Mouse (Mus musculus) hindlimb bud, embryonic 11.5 days (tissue): ENCODE measurements around the gene Ghdc.

Source experiments
- DNase-seq: peaks from one replicate; pipeline ENCODE4 v3.0.0-alpha.2; 2012; ENCODE audit warnings: low read depth, low spot score; ENCODE audit errors: extremely low spot score

Gene Ghdc

DNA sequence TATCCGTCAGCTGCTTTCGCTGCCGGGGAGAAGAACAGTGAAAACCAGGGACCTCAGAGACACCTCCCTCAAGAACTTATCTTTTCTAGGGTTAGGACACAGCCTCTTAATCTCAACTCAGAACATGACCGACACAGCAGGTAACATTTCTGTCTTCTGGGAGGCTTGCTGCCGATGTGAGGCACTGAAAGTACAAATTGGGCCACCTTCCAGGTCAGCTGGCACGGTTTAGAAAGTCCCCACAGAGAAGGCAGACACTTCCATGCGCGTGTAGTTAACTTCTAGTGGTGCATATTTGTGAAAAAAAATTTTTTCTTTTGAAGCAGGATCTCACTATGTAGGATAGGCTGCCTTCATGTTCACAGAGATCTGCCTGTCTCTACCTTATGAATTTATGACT, 13.5 kb upstream of the Ghdc start:
- DNase-seq: no peak

DNA sequence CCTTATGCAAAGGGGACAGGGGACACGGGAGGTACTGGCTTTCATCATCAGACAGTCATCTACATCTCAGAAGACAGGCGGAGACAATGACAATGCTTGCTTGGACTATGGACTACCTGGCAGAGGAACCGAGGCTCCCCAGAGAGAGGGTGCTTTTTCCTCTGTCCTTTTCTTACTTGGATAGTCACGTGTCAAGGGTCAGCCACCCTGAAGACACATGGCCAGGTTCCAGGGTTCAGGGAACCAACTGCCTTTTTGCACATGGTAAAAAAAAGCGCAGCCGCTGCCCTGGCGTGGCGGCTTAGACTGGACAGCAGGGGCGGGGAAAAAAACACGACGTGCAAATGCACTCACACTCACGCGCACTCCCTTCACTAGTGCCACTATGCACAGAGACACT, 11.8 kb upstream of the Ghdc start:
- DNase-seq: no peak

DNA sequence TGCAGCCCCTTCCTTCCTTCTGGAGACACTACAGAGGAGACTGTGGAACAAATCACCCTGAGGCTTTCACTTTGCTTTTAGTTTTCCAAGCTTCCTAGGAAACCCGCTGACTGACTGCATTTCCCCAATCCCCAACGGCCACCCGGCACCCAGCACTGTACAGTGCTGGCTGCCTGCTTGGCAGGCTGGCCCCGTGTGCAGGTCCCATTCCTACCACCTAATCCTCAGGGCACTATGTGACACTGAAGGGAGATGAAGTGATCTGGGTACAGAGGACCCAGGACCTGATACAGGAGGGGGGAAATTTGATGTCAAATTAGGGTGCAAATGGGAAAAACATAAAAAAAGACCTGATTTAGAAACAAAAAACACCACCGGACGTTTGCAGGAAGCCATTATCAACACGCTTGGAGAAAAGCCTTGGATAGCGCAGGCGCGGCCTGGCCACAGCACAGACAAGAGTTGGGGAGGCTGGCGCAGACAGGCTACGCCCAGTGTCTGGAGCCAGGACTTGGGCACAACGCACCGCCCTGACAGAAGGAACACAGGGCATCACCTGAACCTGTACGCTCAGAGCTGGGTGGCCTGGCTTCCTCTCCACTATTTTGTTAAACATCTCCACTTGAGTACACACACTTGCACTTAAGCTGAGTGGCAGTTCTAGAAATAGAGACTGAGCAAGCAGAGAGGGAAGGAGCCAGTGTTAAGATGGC, 11.2 kb upstream of the Ghdc start:
- no peak for DNase-seq

GRCm38 (mm10) chr11:100780247-100780646, 9.5 kb upstream of the Ghdc start:
- no peak for DNase-seq

DNA sequence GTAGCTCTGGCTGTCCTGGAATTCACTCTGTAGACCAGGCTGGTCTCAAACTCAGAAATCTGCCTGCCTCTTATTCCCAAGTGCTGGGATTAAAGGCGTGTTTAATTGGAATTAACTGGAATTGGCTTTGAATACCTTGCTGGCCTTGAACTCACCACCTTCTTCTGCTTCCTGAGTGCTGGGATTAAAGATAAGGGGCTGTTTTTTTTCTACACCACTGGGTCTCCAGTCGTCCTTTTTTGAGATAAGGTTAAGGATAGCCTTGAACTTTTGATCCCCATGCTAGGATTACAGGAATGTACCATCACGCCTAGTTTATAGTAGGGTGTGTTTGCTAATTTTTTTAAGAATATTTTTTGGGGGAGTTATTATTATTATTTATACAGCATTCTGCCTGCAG, 7.3 kb upstream of the Ghdc start:
- no peak for DNase-seq

DNA sequence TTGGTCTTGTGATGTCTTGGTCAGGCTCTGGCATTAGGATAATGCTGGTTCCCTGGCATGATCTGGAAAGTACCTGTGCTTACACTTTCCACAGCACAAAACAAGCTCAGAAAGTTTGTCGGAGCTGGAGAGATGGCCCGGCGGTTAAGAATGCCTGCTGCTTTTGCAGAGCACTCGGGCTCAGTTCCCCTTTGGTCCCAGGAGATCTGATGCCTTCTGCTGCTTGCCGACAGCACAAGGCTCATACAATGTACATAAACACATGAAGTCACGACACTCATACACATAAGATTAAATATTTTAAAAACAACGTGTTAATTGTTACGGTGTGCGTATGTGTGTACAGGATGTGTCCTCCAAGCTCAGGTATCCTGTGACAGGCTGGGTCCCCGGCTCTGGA, 5.2 kb upstream of the Ghdc start:
- no peak for DNase-seq

DNA sequence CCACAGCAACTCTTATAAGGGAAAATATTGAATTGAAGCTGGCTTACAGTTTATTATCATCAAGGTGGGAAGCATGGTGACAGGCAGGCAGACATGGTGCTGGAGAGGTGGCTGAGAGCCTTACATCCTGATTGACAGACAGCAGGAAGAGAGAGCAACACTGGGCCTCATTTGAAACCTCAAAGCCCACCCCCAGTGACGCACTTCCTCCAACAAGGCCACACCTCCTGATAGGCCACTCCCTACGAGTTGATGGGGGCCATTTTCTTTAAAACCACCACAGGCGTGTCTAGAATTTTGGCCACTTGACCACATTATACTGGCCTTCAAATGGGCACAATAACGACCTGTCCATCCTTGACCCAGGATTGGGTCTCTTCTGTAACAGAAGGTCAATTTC, 3.5 kb upstream of the Ghdc start:
- DNase-seq: no peak

- no peak for DNase-seq
Measured at GRCm38 (mm10) chr11:100769980-100770379, 777 bp downstream of the Ghdc start.

DNA sequence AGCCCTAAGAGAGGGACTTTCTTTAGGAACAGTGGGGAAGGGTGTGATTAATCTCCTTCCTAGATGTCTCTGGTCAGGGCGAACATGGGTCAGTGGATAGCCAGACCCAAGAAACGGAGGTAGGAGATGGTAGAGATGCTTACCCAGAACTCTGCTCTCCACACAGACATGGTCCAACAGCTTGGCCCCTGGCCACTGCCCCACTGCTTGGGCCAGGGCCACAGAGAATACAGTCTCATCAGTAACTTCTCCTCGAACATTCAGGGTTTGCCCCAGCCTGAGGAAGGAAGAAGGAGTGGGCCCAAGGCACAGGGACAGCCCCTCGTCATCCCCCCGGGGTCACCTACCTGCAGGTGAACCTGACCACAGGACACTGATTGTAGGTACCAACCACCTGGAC, 2.9 kb downstream of the Ghdc start:
- no peak for DNase-seq

- no peak for DNase-seq
Measured at GRCm38 (mm10) chr11:100766726-100767125, 4.0 kb downstream of the Ghdc start.

DNA sequence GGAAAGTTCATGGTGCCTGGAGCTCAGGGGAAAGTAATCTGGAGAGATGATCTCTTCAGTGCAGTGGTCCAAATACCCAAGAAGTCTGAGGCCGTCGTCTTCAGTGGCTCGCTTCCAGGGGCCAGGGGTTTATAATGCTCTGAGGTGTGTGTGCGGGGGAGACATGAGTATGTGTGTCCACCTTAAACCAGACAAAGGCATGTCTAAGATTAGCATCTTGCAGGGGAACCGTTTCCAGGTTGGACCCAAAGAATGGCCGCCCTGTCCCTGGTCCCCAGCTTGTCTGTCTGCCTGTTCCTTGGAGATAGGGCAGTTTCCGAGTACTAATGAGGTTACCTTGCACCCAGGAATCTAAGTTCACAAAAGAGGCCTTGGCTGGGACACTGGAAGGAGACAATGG, 7.9 kb downstream of the Ghdc start, which contains the start of gene Hcrt:
Gene Hcrt (minus strand): TSS at position 101 of the 400 bp plus-strand sequence.
- DNase-seq: no peak

DNA sequence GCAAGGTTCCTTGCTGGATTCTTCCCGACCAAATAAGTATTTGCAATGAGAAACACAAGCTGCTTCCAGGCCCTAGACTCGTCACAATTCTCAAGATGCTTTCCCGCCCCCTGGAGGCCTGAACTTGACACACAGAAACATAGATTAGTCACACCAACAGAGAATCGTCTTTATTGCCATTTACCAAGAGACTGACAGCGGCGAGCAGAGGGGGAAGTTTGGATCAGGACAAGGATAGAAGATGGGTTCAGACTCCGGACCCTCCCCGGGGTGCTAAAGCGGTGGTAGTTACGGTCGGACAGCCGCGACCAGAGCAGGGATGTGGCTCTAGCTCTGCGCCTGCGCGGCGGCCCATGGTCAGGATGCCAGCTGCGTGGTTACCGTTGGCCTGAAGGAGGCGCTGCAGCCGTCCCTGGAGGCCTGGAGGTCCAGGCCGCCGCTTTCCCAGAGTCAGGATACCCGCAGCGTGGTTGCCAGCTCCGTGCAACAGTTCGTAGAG, 9.2 kb downstream of the Ghdc start:
- DNase-seq: peak; percentile 39

DNA sequence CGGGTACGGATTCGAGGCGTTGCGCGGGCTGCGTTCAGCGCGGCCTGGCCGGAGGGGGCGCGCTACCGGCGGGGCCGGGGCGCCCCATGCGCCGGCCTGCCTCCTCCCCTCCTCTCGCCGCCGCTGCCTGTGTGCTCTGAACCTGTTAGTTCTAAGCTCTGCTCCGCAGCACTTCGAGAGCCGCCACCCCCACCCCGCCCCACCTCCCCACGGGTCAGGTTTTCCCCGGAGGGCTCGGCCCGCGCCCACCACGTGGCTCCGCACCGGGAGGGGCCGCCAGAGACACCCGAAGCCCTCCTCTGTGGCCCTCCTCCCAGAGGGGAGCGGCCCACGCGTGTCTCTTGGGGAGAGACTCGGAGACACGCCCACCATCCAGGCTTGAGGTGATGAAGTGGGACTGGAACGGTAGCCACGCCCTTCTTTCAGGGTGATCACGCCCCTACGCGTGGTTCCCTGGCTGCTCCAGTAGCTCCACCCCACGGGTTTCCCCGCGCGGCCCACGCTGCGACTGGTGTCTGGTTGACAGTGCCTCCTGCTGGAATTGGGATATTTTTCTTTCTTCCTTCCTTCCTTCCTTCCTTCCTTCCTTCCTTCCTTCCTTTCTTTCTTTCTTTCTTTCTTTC, 11.0 kb downstream of the Ghdc start, which contains the start of gene Kcnh4:
Gene Kcnh4 (minus strand): TSS at position 332 of the 623 bp plus-strand sequence.
- DNase-seq: no peak

- peak; percentile 47 for DNase-seq
Measured at GRCm38 (mm10) chr11:100758707-100759610, 11.8 kb downstream of the Ghdc start.

DNA sequence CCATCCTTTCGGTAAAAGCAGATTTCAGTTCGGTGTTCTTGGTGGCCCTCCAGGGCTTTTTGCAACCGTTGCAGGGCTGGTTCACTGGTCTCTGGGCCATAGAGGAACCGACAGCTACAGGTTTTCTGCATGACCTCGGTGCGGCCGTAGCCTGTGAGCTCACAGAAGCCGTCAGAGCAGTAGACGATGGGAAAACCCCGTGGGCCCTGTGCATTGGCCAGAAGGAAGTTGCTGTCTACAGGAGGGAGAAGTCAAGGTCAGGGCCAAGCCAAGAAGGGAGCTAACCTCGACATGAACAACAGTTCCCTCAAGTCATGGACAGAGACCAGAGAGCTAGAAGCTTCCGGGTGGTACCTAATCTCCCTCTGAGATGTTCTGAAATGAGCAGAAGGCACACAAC, 13.2 kb downstream of the Ghdc start:
- no peak for DNase-seq

- no peak for DNase-seq
Measured at GRCm38 (mm10) chr11:100756476-100756875, 14.3 kb downstream of the Ghdc start.

- no peak for DNase-seq
Measured at GRCm38 (mm10) chr11:100754693-100755057, 16.1 kb downstream of the Ghdc start.

DNA sequence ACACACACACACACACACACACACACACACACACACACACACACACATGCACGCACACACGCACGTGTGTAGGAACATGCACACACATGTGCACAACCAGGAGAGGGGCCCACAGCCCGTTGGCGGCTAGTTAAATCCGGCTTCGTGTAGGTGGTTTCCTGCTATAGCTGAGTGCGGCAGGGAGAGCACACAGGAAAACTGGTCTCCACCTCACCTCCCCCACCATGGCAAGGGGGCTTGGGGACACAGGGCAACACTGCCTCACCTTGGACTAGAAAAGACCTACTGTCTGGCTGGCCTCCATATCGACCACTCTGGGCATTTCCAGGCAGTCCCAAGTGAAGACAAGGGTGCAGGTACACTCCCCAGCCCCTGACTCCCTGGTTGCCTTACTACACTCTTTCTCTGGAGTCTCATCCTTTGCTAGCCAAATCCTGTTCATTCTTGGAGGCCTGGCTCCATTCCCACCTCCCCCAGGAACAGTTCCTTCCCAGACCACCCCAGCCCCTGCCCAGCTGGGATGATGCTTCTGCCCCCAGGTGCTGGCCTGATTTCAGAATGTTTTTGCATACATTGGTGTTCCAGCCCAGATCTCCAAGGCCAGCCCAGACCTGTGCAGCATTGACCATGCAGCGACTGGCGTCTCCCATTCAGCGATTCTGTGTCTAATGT, 16.6 kb downstream of the Ghdc start:
- DNase-seq: no peak

DNA sequence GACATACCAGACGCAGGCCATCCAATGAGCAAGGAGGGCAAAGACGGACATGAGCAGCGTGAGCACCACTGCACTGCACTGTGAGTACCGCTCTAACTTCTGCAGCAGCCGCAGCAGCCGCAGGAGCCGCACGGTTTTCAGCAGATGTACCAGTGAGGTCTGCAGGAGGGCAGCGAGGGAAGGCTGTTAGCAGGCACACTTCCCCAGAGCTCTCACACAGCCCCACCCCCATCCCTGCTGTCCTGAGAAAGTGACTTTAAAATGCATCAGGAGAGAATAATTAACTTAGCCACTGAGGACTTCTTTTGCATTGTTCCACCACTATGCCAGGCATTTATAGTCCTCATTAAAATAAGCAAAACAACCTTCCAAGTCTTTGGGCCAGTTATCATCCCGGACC, 18.5 kb downstream of the Ghdc start:
- no peak for DNase-seq

GRCm38 (mm10) chr11:100750127-100750526, 20.6 kb downstream of the Ghdc start:
- DNase-seq: no peak

DNA sequence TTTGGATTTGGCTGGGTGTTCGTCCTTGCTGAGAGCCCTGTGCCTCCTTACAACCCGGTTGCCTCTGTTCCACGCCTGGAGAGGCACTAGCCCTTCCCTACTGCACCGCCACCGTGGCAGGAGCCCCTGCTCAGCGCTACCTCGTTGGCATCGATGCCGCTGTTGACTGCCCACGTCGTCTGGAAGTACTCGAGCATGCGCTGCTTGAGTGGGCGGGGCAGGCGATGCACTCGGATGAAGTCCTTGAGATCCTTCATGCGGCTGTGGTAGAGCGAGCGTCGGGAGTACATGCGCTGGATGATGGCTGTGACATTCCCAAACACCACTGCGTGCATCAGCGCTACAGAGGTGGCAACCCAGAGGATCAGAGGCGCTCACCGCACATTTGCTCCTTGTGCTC, 21.3 kb downstream of the Ghdc start:
- no peak for DNase-seq
